Mouse (Mus musculus): ENCODE measurements around the gene Mgat3.

DNA sequence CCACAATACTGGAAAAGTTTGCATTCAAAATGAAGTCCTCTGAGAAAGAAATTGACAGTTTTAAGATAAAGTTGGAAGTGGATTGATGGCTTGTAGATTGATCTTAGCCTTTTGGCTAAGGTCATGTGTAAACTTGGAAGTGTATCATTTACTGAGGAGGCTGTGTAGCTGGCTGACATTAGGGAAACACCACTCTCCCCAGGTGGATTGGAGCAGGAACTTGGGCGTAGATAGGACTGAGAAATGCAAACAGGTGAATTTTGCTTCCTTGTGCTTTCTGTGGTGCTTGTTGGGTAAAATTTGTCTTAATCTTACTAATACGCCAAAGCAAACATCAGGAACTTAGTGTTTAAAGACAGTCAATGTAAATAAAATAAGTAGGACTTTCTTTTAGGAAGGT is 33.2 kb upstream of the Mgat3 start:
- TF ChIP-seq CTCF (IDR thresholded peaks at IDR 0.05; ENCODE audit: borderline replicate concordance, extremely low read depth, insufficient read depth, insufficient read length) (no peak), POLR2A (IDR thresholded peaks at IDR 0.05; ENCODE audit: borderline replicate concordance, extremely low read depth, insufficient read depth, insufficient read length, poor library complexity, severe bottlenecking) (no peak)
